In genomic region chr14:18572852-18573251, GRCm38 (mm10) we compare ENCODE assay signal across 17 mouse cellular contexts.
DNase-seq lines count a peak whose midpoint lies in the region; ATAC-seq and TF ChIP-seq lines count a peak whose summit lies in the region.
"Had no signal": no experiment of that assay in that cellular context is flagged by ENCODE, and none has a peak within 500 bp of the region (broad histone marks: within the 10 kb centered on the region; RNA-seq: fewer than 3 reads in every experiment).

No protein-coding gene starts in this region.

- no peak overlapping the region for H3K4me3 ChIP-seq in midbrain, embryonic 12.5 days
- H3K4me3 ChIP-seq in midbrain, postnatal 0 days (ENCODE audit: low read depth, low read length) = no peak overlapping the region
- H3K4me3 ChIP-seq in forebrain, embryonic 14.5 days (ENCODE audit: low read depth, low read length) = no peak overlapping the region
- H3K4me3 ChIP-seq in hindbrain, embryonic 16.5 days (ENCODE audit: low read length) = no peak overlapping the region
- no peak overlapping the region for H3K4me3 ChIP-seq in neural tube, embryonic 14.5 days (ENCODE audit: low read depth, low read length)
- H3K4me3 ChIP-seq in liver, embryonic 11.5 days (ENCODE audit: low read depth, low read length) = no peak overlapping the region
- H3K4me3 ChIP-seq: heart, adult 2 months; intestine, embryonic 15.5 days; liver, embryonic 13.5 days had no signal

- no peak for TF ChIP-seq CTCF in midbrain, postnatal 0 days (IDR thresholded peaks at IDR 0.05)

- no peak overlapping the region for H3K4me2 ChIP-seq in midbrain, embryonic 12.5 days (replicated peaks)
- no peak overlapping the region for H3K4me2 ChIP-seq in midbrain, postnatal 0 days (ENCODE audit: low read depth, low read length, poor library complexity, severe bottlenecking)
- no peak overlapping the region for H3K4me2 ChIP-seq in forebrain, embryonic 14.5 days (ENCODE audit: low read length)
- no peak overlapping the region for H3K4me2 ChIP-seq in hindbrain, embryonic 16.5 days (ENCODE audit: low read length)
- no peak overlapping the region for H3K4me2 ChIP-seq in neural tube, embryonic 14.5 days (ENCODE audit: low read depth, low read length)
- H3K4me2 ChIP-seq in liver, embryonic 11.5 days = no peak overlapping the region
- H3K4me2 ChIP-seq: intestine, embryonic 15.5 days; liver, embryonic 13.5 days had no signal

- H3K36me3 ChIP-seq in midbrain, embryonic 12.5 days = no peaks in the 10 kb centered on the region
- H3K36me3 ChIP-seq in midbrain, postnatal 0 days (ENCODE audit: insufficient read depth, low read length) = no peaks in the 10 kb centered on the region
- H3K36me3 ChIP-seq in forebrain, embryonic 14.5 days (ENCODE audit: control insufficient read depth, insufficient read depth, low read length) = no peaks in the 10 kb centered on the region
- H3K36me3 ChIP-seq in hindbrain, embryonic 16.5 days (ENCODE audit: control insufficient read depth, insufficient read depth, low read length) = no peaks in the 10 kb centered on the region
- H3K36me3 ChIP-seq in neural tube, embryonic 14.5 days (ENCODE audit: control insufficient read depth, insufficient read depth, low read length) = no peaks in the 10 kb centered on the region
- no peaks in the 10 kb centered on the region for H3K36me3 ChIP-seq in liver, embryonic 11.5 days (ENCODE audit: control insufficient read depth, insufficient read depth, low read length)
- H3K36me3 ChIP-seq: intestine, embryonic 15.5 days; liver, embryonic 13.5 days had no signal

- 46% methylated on average over 4 of the region's 4 CpGs for WGBS in midbrain, embryonic 12.5 days
- 52% methylated on average over 4 of the region's 4 CpGs for WGBS in midbrain, postnatal 0 days
- WGBS in forebrain, embryonic 14.5 days = 18% methylated on average over 4 of the region's 4 CpGs
- WGBS in hindbrain, embryonic 16.5 days = 39% methylated on average over 4 of the region's 4 CpGs
- 15% methylated on average over 4 of the region's 4 CpGs for WGBS in neural tube, embryonic 14.5 days
- 67% methylated on average over 4 of the region's 4 CpGs for WGBS in liver, embryonic 11.5 days

- H3K9ac ChIP-seq in midbrain, embryonic 12.5 days (replicated peaks) = no peak overlapping the region
- no peak overlapping the region for H3K9ac ChIP-seq in midbrain, postnatal 0 days (replicated peaks; ENCODE audit: low read length, poor library complexity, severe bottlenecking)
- H3K9ac ChIP-seq in forebrain, embryonic 14.5 days (ENCODE audit: low read length) = no peak overlapping the region
- H3K9ac ChIP-seq in hindbrain, embryonic 16.5 days (ENCODE audit: low read depth, low read length) = no peak overlapping the region
- no peak overlapping the region for H3K9ac ChIP-seq in neural tube, embryonic 14.5 days (replicated peaks; ENCODE audit: low read depth, low read length)
- no peak overlapping the region for H3K9ac ChIP-seq in liver, embryonic 11.5 days (ENCODE audit: low read depth, low read length)
- H3K9ac ChIP-seq: intestine, embryonic 15.5 days; liver, embryonic 13.5 days had no signal

- H3K9me3 ChIP-seq in midbrain, embryonic 12.5 days = no peaks in the 10 kb centered on the region
- no peaks in the 10 kb centered on the region for H3K9me3 ChIP-seq in midbrain, postnatal 0 days (ENCODE audit: low read length)
- H3K9me3 ChIP-seq in forebrain, embryonic 14.5 days (replicated peaks; ENCODE audit: control insufficient read depth, low read length) = no peaks in the 10 kb centered on the region
- H3K9me3 ChIP-seq in hindbrain, embryonic 16.5 days (ENCODE audit: control insufficient read depth, low read length) = no peaks in the 10 kb centered on the region
- no peaks in the 10 kb centered on the region for H3K9me3 ChIP-seq in neural tube, embryonic 14.5 days (ENCODE audit: control insufficient read depth, low read length)
- no peaks in the 10 kb centered on the region for H3K9me3 ChIP-seq in liver, embryonic 11.5 days (ENCODE audit: control insufficient read depth, low read length)
- H3K9me3 ChIP-seq: intestine, embryonic 15.5 days; liver, embryonic 13.5 days had no signal

- no peaks in the 10 kb centered on the region for H3K27me3 ChIP-seq in midbrain, embryonic 12.5 days
- H3K27me3 ChIP-seq in midbrain, postnatal 0 days (ENCODE audit: insufficient read depth, low read length) = no peaks in the 10 kb centered on the region
- no peaks in the 10 kb centered on the region for H3K27me3 ChIP-seq in forebrain, embryonic 14.5 days (replicated peaks; ENCODE audit: control insufficient read depth, insufficient read depth, low read length)
- H3K27me3 ChIP-seq in hindbrain, embryonic 16.5 days (replicated peaks; ENCODE audit: control insufficient read depth, insufficient read depth, low read length) = no peaks in the 10 kb centered on the region
- no peaks in the 10 kb centered on the region for H3K27me3 ChIP-seq in neural tube, embryonic 14.5 days (ENCODE audit: control insufficient read depth, insufficient read depth, low read length)
- H3K27me3 ChIP-seq in liver, embryonic 11.5 days (replicated peaks; ENCODE audit: control insufficient read depth, insufficient read depth, low read length) = no peaks in the 10 kb centered on the region
- H3K27me3 ChIP-seq: intestine, embryonic 15.5 days; liver, embryonic 13.5 days had no signal

- H3K27ac ChIP-seq in midbrain, embryonic 12.5 days (replicated peaks) = peak overlapping the region; percentile 52; the same call in 1 of the 2 replicates
- H3K27ac ChIP-seq in midbrain, postnatal 0 days (ENCODE audit: low read depth, low read length) = no peak overlapping the region
- H3K27ac ChIP-seq in forebrain, embryonic 14.5 days (ENCODE audit: low read depth, low read length) = peak overlapping the region; percentile 0; the same call in 1 of the 2 replicates
- no peak overlapping the region for H3K27ac ChIP-seq in hindbrain, embryonic 16.5 days (ENCODE audit: low read depth, low read length)
- H3K27ac ChIP-seq in neural tube, embryonic 14.5 days (ENCODE audit: low read depth, low read length) = no peak overlapping the region
- no peak overlapping the region for H3K27ac ChIP-seq in liver, embryonic 11.5 days (ENCODE audit: low read depth, low read length)
- H3K27ac ChIP-seq: heart, adult 2 months; intestine, embryonic 15.5 days; kidney, postnatal 0 days; liver, embryonic 13.5 days had no signal

- H3K4me1 ChIP-seq in midbrain, embryonic 12.5 days = peaks cover 18% of the 10 kb centered on the region
- no peaks in the 10 kb centered on the region for H3K4me1 ChIP-seq in midbrain, postnatal 0 days (ENCODE audit: insufficient read depth, low read length)
- H3K4me1 ChIP-seq in forebrain, embryonic 14.5 days (ENCODE audit: control insufficient read depth, insufficient read depth, low read length) = peaks cover 4% of the 10 kb centered on the region; the same call in 1 of the 2 replicates
- H3K4me1 ChIP-seq in hindbrain, embryonic 16.5 days (ENCODE audit: control insufficient read depth, insufficient read depth, low read depth, low read length) = peaks cover 3% of the 10 kb centered on the region; the same call in 1 of the 2 replicates
- H3K4me1 ChIP-seq in neural tube, embryonic 14.5 days (ENCODE audit: control insufficient read depth, insufficient read depth, low read length) = 0 out of 2 replicates have a peak, but pooled peaks cover 4% of the 10 kb centered on the region
- H3K4me1 ChIP-seq in liver, embryonic 11.5 days (replicated peaks; ENCODE audit: control insufficient read depth, insufficient read depth, low read length) = no peaks in the 10 kb centered on the region
- H3K4me1 ChIP-seq: intestine, embryonic 15.5 days; liver, embryonic 13.5 days had no signal

- no peak for DNase-seq in midbrain, postnatal 0 days (ENCODE audit: low spot score)
- no peak for DNase-seq in forebrain, embryonic 14.5 days (ENCODE audit: low spot score)
- no peak for DNase-seq in thymus, adult 18-20 months
- DNase-seq in cerebellum, postnatal 25 days = no peak
- no peak for DNase-seq in liver, embryonic 11.5 days (ENCODE audit: low spot score)
- DNase-seq: adrenal gland, postnatal 14 days; cerebellum, adult 8-10 months; heart, adult 2 months; liver, embryonic 13.5 days; right cerebral cortex, adult 18-20 months; thymus, postnatal 36 days had no signal

- ATAC-seq in midbrain, embryonic 12.5 days (ENCODE audit: low FRiP score, low read depth) = peak; percentile 66
- no peak for ATAC-seq in midbrain, postnatal 0 days (ENCODE audit: low FRiP score)
- ATAC-seq in forebrain, embryonic 14.5 days = peak; percentile 60
- peak; percentile 52; the same call in 1 of the 2 replicates for ATAC-seq in hindbrain, embryonic 16.5 days
- peak; percentile 68; the same call in 1 of the 2 replicates for ATAC-seq in neural tube, embryonic 14.5 days (ENCODE audit: low read depth)
- no peak for ATAC-seq in liver, embryonic 11.5 days (replicated peaks; ENCODE audit: low FRiP score)
- ATAC-seq: intestine, embryonic 15.5 days; lung, postnatal 0 days had no signal

Comparison
In these comparisons a context has a peak if more than half of its experiments do, and no peak if none do; other contexts are left out.
1. ATAC-seq: peak in midbrain, embryonic 12.5 days (single experiment), forebrain, embryonic 14.5 days (single experiment), hindbrain, embryonic 16.5 days (single experiment) and neural tube, embryonic 14.5 days (single experiment); none in midbrain, postnatal 0 days (single experiment) and liver, embryonic 11.5 days (single experiment).
2. H3K27ac ChIP-seq: peak in midbrain, embryonic 12.5 days (single experiment) and forebrain, embryonic 14.5 days (single experiment); none in midbrain, postnatal 0 days (single experiment), hindbrain, embryonic 16.5 days (single experiment), neural tube, embryonic 14.5 days (single experiment) and liver, embryonic 11.5 days (single experiment).